Mouse (Mus musculus): ENCODE results near the gene Nod2. TPM values are rescaled to one million over a fixed set of nuclear protein-coding genes. Genes with fewer than 3 reads are reported as not detected.
"Not testable (repeated sequence)": the region's sequence is repeated elsewhere in the genome, so short reads cannot be mapped to it uniquely, and the experiment has no call there.

Nod2 gene
- polyA plus RNA-seq, 1 experiment from 2014 or later = 0.10 TPM

DNA sequence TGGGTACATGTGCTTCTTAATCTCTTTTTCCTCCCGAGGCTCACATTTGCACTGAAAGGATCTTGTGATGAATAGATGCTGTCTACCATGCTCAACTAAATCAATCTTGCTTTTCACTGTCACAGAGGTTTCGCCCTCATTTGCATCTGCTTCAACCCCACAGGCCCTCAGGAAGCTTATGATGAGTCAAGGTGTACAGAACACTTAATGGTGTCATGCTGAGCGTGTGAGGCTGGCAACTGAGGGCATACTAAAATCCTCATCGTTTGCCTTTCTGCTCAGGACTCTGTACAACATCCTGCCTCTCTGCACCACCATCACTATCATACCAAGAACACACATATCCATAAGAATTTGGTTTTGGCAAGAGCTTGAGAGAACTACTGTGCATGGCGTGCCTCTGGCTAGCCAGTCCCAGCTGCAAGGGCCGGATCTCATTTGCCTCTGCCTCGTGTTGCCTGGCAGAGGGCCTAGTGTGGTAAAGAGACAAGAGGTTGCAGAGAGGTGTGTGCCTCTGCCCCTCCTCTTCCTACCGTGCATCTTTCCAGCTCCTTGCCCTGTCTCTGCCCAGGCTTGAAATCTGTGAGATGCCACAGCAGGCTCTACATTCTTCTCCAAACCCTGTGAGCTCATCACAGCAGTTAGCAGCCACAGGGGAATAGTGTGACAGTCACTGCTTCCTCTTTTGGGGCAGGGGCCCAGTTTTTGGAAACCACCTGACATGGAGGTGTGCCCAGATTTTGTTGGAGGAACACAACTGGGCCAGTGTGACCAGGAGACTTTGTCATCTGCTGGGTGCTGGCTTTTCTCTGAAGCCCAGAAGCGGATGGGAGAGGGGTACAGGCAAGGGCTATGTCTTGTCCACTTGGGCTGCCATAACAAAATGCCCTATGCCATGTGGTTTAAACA lies 9.8 kb upstream of the Nod2 start:
- H3K27ac ChIP-seq (replicated peaks) = no peak overlapping the region
- no peaks in the 10 kb centered on the region for H3K36me3 ChIP-seq
- WGBS = 82% methylated on average over 9 of the region's 9 CpGs
- no peak overlapping the region for H3K4me3 ChIP-seq
- DNase-seq (ENCODE audit: low spot score) = no peak
- H3K9me3 ChIP-seq (replicated peaks) = no peaks in the 10 kb centered on the region
- H3K4me1 ChIP-seq = no peaks in the 10 kb centered on the region
- H3K27me3 ChIP-seq (ENCODE audit: low read depth, poor library complexity, severe bottlenecking) = no peaks in the 10 kb centered on the region

DNA sequence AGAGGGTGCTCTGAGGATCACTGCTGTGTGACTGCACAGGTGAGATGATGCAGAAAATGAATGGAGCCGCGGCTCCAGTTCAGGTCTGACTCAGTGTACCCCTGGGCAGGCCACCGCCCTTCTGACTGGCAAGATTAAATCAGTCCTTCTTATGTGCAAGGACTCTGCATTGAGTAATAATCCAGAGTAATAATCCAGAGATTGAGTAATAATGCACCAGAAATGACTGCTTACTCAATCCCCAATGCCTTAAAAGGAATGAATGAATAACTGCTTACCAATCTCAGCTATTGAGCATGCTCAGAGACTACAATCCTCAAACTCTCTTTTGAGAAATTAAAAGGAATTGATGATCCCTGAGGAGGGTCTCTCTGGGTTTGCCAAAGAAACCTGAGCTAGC lies 8.2 kb upstream of the Nod2 start:
- Histone ChIP-seq H3K4me1 (no peaks in the 10 kb centered on the region), H3K4me3 (no peak overlapping the region), H3K9me3 (replicated peaks) (no peaks in the 10 kb centered on the region), H3K27me3 (ENCODE audit: low read depth, poor library complexity, severe bottlenecking) (no peaks in the 10 kb centered on the region), H3K27ac (replicated peaks) (no peak overlapping the region), H3K36me3 (no peaks in the 10 kb centered on the region)
- no peak for DNase-seq (ENCODE audit: low spot score)
- WGBS = 97% methylated on average over 3 of the region's 3 CpGs

DNA sequence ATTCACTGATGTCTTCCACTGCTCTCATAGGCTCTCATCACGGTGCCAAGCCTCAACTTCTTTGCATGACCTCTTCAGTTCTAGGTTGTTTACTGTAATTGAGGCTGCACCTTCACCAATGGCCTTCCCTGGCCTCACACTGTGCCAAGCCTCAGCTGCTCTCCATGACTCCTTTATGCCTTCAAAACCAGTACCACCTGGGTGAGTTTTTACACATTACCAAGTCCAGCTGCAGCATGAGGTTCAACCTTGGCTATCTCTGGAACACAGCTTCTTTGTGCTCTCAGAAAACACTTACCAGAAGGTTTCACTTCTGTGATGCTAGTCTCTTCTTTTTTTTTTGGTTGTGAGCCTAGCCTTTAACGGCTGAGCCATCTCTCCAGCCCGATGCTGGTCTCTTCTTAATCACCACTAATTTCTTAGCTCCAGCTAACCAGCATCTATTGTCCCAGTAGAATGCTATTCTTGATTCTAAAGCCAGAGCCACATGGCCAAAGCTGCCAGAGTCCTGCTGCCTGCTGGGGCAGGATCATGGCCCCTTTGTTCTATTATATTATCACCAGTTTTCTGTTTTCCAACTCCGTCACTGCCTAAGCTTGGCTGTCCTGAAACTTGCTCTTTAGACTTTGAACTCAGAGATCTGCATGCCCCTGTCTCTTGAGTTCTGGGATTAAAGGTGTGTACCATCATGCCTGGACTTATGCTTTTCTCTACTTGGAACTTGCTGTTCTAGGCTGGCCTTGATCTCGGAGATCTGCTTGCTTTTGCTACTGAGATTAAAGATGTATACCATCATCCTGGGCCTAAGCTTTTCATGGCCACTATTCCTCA lies 4.2 kb upstream of the Nod2 start:
- H3K27ac ChIP-seq (replicated peaks) = no peak overlapping the region
- H3K4me3 ChIP-seq = no peak overlapping the region
- peaks cover 17% of the 10 kb centered on the region for H3K27me3 ChIP-seq (ENCODE audit: low read depth, poor library complexity, severe bottlenecking)
- H3K36me3 ChIP-seq = no peaks in the 10 kb centered on the region
- 60% methylated on average over 5 of the region's 5 CpGs for WGBS
- peaks cover 12% of the 10 kb centered on the region for H3K4me1 ChIP-seq
- DNase-seq (ENCODE audit: low spot score) = no peak
- no peaks in the 10 kb centered on the region for H3K9me3 ChIP-seq (replicated peaks)

DNA sequence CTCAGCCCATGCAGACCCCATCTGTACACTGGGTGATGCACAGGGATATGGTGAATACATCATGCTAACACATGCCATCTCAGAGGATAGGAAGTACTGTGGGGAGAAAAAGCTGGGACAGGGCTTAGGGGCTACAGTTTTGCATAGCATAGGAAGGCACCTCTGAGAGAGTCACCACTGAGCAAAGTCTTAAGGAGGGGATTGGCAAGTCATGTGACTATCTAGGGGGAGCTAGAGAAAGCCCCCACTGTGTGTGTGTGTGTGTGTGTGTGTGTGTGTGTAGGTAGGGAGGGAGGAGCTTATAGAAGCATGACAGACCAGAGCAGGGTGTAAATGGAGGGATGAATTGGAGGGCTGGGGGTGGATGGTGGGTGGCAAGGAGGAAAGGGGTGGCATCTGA lies 1.2 kb downstream of the Nod2 start:
- peaks cover 16% of the 10 kb centered on the region for H3K4me1 ChIP-seq
- H3K36me3 ChIP-seq = no peaks in the 10 kb centered on the region
- peaks cover 37% of the 10 kb centered on the region for H3K27me3 ChIP-seq (ENCODE audit: low read depth, poor library complexity, severe bottlenecking)
- H3K27ac ChIP-seq (replicated peaks) = no peak overlapping the region
- H3K4me3 ChIP-seq = no peak overlapping the region
- H3K9me3 ChIP-seq (replicated peaks) = no peaks in the 10 kb centered on the region
- no peak for DNase-seq (ENCODE audit: low spot score)

DNA sequence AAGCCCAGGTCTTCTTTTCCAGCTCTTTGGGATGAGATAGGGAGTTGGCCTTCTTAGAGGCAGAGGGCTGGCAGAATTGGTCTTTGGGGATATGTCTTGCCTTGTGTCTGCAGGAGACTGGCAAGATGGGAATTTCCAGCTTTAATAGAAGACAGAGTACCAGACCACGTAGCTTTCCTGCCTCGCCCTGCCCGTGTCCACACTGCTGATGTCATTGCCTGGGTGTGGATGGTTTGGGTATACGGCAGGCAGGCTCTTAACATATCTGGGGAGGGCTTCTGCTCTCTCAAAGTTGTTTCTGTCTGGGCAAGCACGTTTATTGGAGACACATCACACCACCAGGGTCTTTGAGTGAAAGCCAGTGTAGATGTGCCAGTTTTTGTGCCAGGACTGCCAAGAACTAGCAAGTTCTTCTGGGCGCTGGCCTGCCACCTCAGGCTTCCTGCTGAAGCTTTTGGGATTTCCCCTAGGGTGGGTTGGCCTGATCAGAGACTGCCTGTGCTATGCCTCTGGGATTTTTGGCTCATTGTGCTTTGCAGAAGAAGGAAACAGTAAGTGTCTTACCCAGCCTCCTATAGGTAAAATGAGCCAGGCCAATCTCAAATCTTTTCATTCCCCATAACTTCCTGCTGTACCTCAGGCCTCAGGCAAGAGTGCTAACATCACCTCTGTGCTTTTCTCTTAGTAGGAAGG lies 3.0 kb downstream of the Nod2 start:
- H3K9me3 ChIP-seq (replicated peaks) = no peaks in the 10 kb centered on the region
- H3K27me3 ChIP-seq (ENCODE audit: low read depth, poor library complexity, severe bottlenecking) = peaks cover 37% of the 10 kb centered on the region
- H3K4me1 ChIP-seq = peaks cover 16% of the 10 kb centered on the region
- no peak overlapping the region for H3K4me3 ChIP-seq
- no peak for DNase-seq (ENCODE audit: low spot score)
- H3K27ac ChIP-seq (replicated peaks) = no peak overlapping the region
- WGBS = 83% methylated on average over 6 of the region's 6 CpGs
- H3K36me3 ChIP-seq = no peaks in the 10 kb centered on the region

DNA sequence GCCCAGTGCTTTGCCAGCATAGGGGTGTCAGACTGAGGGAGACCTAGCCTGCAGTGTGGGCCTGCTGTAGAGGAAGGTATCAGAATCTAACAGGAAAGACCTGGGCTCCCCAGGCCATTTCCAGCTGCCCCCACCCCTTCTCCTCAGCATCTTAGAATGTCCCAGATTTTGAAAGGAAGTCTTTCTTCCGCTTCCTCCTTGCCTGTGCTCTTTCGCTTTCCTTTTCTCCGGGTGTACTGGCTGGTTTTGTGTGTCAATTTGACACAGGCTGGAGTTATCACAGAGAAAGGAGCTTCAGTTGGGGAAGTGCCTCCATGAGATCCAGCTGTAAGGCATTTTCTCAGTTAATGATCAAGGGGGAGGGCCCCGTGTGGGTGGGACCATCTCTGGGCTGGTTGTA lies 4.0 kb downstream of the Nod2 start:
- WGBS = 81% methylated on average over 4 of the region's 4 CpGs
- DNase-seq (ENCODE audit: low spot score) = not testable (repeated sequence)

DNA sequence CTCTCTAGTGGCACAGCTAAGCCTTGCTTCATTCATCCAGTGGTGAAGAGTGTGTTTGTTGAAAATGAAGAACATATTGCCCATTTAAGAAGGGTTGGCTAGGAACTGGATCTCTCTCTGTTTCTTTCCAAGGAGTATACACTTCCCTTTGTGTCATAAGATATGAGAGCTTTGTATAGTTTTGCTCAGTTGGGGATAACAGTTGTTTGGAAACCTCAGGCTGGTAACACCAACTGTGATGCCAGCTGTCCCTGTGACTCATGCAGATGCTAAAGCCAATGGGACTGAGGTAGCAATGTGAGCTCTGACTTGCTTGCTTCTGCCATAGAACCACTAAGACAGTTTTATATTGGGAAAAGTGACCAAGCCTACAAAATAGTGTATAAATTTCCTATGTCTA lies 8.2 kb downstream of the Nod2 start:
- H3K4me1 ChIP-seq = no peaks in the 10 kb centered on the region
- no peaks in the 10 kb centered on the region for H3K9me3 ChIP-seq (replicated peaks)
- no peaks in the 10 kb centered on the region for H3K36me3 ChIP-seq
- H3K27ac ChIP-seq (replicated peaks) = no peak overlapping the region
- no peaks in the 10 kb centered on the region for H3K27me3 ChIP-seq (ENCODE audit: low read depth, poor library complexity, severe bottlenecking)
- no peak overlapping the region for H3K4me3 ChIP-seq
- no peak for DNase-seq (ENCODE audit: low spot score)

More for the DNA sequence above, 4.0 kb downstream of the Nod2 start:
- H3K9me3 ChIP-seq (replicated peaks); H3K36me3 ChIP-seq; H3K27ac ChIP-seq (replicated peaks); H3K4me3 ChIP-seq: not testable (repeated sequence)
- Histone ChIP-seq H3K4me1 (peaks cover 16% of the 10 kb centered on the region), H3K27me3 (ENCODE audit: low read depth, poor library complexity, severe bottlenecking) (peaks cover 32% of the 10 kb centered on the region)

DNA sequence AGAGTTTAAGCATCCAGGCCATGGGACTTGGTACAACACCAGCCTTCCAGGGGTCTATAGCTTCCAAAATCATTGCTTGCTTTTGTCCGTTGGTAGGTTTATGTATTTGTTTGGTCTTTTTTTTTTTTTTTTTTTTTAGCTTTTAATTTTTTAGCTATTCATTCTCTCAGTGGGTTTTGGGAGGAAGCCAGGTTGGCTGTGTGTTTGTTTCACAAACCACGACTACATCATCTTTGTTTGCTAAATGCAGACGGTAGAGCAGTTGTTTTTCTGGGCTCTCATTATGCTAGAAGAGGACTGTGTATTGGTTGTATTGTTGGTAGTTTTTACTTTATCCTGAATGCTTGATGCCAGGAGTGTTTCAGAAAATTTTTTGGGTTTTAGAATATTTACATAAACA lies 12.8 kb downstream of the Nod2 start:
- Histone ChIP-seq H3K36me3 (no peaks in the 10 kb centered on the region), H3K4me1 (0 out of 2 replicates have a peak, but pooled peaks cover 6% of the 10 kb centered on the region), H3K27ac (replicated peaks) (no peak overlapping the region), H3K9me3 (replicated peaks) (no peaks in the 10 kb centered on the region), H3K4me3 (no peak overlapping the region), H3K27me3 (ENCODE audit: low read depth, poor library complexity, severe bottlenecking) (no peaks in the 10 kb centered on the region)
- no peak for DNase-seq (ENCODE audit: low spot score)
- 95% methylated on average over 3 of the region's 3 CpGs for WGBS

DNA sequence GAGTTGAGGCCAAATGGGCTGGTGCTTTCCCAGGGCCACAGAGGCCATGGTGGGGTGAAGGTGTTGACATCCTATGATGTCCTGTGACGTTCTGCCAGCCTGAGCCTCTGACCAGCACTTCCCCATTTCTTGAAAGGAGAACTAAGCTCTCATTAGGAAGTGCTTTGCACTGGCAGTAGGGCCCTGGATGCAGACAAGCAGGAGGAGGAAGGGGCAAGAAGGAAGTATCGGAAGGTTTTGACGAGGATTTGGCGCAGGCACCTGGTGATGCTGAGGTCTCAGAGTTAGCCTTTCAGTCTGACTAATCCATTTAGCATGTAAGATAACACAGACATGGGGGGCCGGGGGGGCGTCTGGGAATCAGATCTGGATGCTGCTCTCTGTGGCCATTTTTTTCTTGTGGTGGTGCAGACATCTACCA lies 15.3 kb downstream of the Nod2 start:
- Histone ChIP-seq H3K9me3 (replicated peaks) (no peaks in the 10 kb centered on the region), H3K36me3 (no peaks in the 10 kb centered on the region), H3K4me1 (0 out of 2 replicates have a peak, but pooled peaks cover 6% of the 10 kb centered on the region), H3K27me3 (ENCODE audit: low read depth, poor library complexity, severe bottlenecking) (no peaks in the 10 kb centered on the region), H3K27ac (replicated peaks) (no peak overlapping the region), H3K4me3 (no peak overlapping the region)
- no peak for DNase-seq (ENCODE audit: low spot score)
- 77% methylated on average over 6 of the region's 6 CpGs for WGBS

DNA sequence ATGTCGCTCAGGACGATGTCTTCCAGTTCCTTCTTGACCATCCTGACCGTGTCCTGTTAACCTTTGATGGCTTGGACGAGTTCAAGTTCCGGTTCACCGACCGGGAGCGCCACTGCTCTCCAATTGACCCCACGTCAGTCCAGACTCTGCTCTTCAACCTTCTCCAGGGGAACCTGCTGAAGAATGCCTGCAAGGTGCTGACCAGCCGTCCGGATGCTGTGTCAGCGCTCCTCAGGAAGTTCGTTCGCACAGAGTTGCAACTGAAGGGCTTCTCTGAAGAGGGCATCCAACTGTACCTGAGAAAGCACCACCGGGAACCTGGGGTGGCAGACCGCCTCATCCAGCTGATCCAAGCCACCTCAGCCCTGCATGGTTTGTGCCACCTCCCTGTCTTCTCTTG lies 17.0 kb downstream of the Nod2 start:
- Histone ChIP-seq H3K27ac (replicated peaks) (no peak overlapping the region), H3K36me3 (no peaks in the 10 kb centered on the region), H3K4me1 (peaks cover 22% of the 10 kb centered on the region), H3K4me3 (no peak overlapping the region), H3K9me3 (replicated peaks) (no peaks in the 10 kb centered on the region), H3K27me3 (ENCODE audit: low read depth, poor library complexity, severe bottlenecking) (no peaks in the 10 kb centered on the region)
- DNase-seq (ENCODE audit: low spot score) = no peak
- WGBS = 79% methylated on average over 16 of the region's 16 CpGs

DNA sequence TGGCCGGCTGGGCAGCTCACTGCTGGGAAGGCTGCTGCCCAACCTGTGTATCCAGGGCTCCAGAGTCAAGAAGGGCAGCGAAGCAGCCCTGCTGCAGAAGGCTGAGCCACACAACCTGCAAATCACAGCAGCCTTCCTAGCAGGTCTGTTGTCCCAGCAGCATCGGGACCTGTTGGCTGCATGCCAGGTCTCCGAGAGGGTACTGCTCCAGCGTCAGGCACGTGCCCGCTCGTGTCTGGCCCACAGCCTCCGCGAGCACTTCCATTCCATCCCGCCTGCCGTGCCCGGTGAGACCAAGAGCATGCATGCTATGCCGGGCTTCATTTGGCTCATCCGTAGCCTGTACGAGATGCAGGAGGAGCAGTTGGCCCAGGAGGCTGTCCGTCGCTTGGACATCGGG lies 17.8 kb downstream of the Nod2 start:
- H3K9me3 ChIP-seq (replicated peaks) = no peaks in the 10 kb centered on the region
- H3K4me3 ChIP-seq = no peak overlapping the region
- 93% methylated on average over 19 of the region's 19 CpGs for WGBS
- H3K27me3 ChIP-seq (ENCODE audit: low read depth, poor library complexity, severe bottlenecking) = no peaks in the 10 kb centered on the region
- no peak overlapping the region for H3K27ac ChIP-seq (replicated peaks)
- H3K36me3 ChIP-seq = no peaks in the 10 kb centered on the region
- DNase-seq (ENCODE audit: low spot score) = no peak
- peaks cover 24% of the 10 kb centered on the region for H3K4me1 ChIP-seq

DNA sequence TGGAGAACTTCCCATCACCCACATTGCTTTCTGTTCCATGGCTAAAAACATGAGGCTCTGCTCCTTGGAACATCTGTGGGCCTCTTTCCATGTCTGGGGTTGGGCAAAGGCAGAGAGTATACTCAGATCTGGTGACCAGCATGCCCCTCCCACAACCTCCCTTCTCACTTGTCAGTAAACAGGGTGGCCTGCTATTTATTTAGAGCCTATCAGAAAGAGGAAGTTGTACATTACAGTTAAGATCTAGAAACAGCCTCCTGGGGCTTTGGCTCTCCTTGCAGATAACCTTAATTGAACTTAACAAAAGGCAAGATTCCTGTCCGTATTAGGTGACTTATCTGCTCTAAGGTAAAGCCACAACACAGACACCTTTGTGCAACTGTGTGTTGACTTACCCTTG lies 19.3 kb downstream of the Nod2 start:
- DNase-seq (ENCODE audit: low spot score) = no peak
- no peaks in the 10 kb centered on the region for H3K36me3 ChIP-seq
- H3K4me3 ChIP-seq = no peak overlapping the region
- H3K27ac ChIP-seq (replicated peaks) = no peak overlapping the region
- no peaks in the 10 kb centered on the region for H3K9me3 ChIP-seq (replicated peaks)
- H3K27me3 ChIP-seq (ENCODE audit: low read depth, poor library complexity, severe bottlenecking) = no peaks in the 10 kb centered on the region
- H3K4me1 ChIP-seq = peaks cover 29% of the 10 kb centered on the region
- WGBS = 81% methylated on average over 1 of the region's 1 CpGs

Measured in midbrain, embryonic 10.5 days (tissue).